Mouse (Mus musculus) CH12.LX (cell line): ENCODE data around the gene Taz. TPM values are rescaled to one million over a fixed set of nuclear protein-coding genes. Genes with fewer than 3 reads are reported as not detected.

Experiments used
- DNase-seq: peaks from one replicate; pipeline ENCODE4 v3.0.0-alpha.2; 2013; ENCODE audit errors: extremely low read depth
- H3K27ac ChIP-seq: 2 replicates; pipeline ENCODE4 v1.5.1; 2012; ENCODE audit warnings: low read depth, mild to moderate bottlenecking, control low read depth, moderate library complexity; ENCODE audit not compliant: insufficient read depth
- H3K27me3 ChIP-seq: replicated peaks from 2 replicates; pipeline ENCODE3; 2012; ENCODE audit warnings: inconsistent platforms
- H3K36me3 ChIP-seq, 2 experiments: replicated peaks in 1 of 2; 2 replicates each; pipeline versions ENCODE3 to v1.6.1; 2012; ENCODE audit warnings: inconsistent platforms in 1 of 2, low read length in 1 of 2, mild to moderate bottlenecking in 1 of 2, mixed read lengths in 1 of 2, moderate library complexity in 1 of 2; ENCODE audit not compliant: control insufficient read depth in 1 of 2, insufficient read depth in 1 of 2
- H3K4me1 ChIP-seq, 2 experiments: 2 replicates each; pipeline ENCODE4 v1.6.1; 2012; ENCODE audit warnings: inconsistent platforms in 1 of 2, moderate library complexity in 1 of 2; ENCODE audit not compliant: insufficient read depth in 2 of 2, control insufficient read depth in 1 of 2
- H3K4me2 ChIP-seq: 2 replicates; pipeline ENCODE4 v1.6.1; 2012; ENCODE audit warnings: low read depth, mild to moderate bottlenecking, control low read depth; ENCODE audit not compliant: poor library complexity, insufficient read depth, severe bottlenecking
- H3K4me3 ChIP-seq, 3 experiments: fragments of 150-350 bp in 1 of 3; sonication (generic) in 1 of 3; replicated peaks in 1 of 3; 2 replicates each; pipeline versions ENCODE3 to v1.5.1; 2011 to 2012; ENCODE audit warnings: low read depth in 2 of 3, low read length in 2 of 3, mild to moderate bottlenecking in 2 of 3, moderate library complexity in 2 of 3, control low read depth in 1 of 3, improper control_type of control experiment in 1 of 3, inconsistent platforms in 1 of 3, mixed read lengths in 1 of 3; ENCODE audit not compliant: poor library complexity in 1 of 3
- H3K79me2 ChIP-seq: replicated peaks from 2 replicates; pipeline ENCODE4 v1.6.1; 2012; ENCODE audit warnings: mild to moderate bottlenecking, moderate library complexity; ENCODE audit not compliant: control insufficient read depth, poor library complexity, insufficient read depth, severe bottlenecking; ENCODE audit errors: extremely low read depth
- H3K9ac ChIP-seq: 2 replicates; pipeline ENCODE4 v1.6.1; 2012; ENCODE audit warnings: low read depth, mild to moderate bottlenecking, control low read depth, moderate library complexity; ENCODE audit not compliant: insufficient read depth
- H3K9me3 ChIP-seq: replicated peaks from 2 replicates; pipeline ENCODE3; 2012; ENCODE audit warnings: low read length, inconsistent platforms, mixed read lengths
- BHLHE40 ChIP-seq: IDR thresholded peaks from 2 replicates; pipeline ENCODE4 v1.6.1; 2011; ENCODE audit warnings: mild to moderate bottlenecking, low read depth, low read length, improper control_type of control experiment
- CHD1 ChIP-seq: IDR thresholded peaks from 2 replicates; pipeline ENCODE4 v1.6.1; 2012; ENCODE audit warnings: low read depth, low read length, improper control_type of control experiment, inconsistent platforms
- CHD2 ChIP-seq: IDR thresholded peaks from 2 replicates; pipeline ENCODE4 v1.6.1; 2011; ENCODE audit warnings: low read length, improper control_type of control experiment
- CTCF ChIP-seq, 2 experiments: IDR thresholded peaks in 1 of 2; conservative IDR thresholded peaks in 1 of 2; 2 replicates each; pipeline ENCODE4 v1.5.1; 2011 to 2012; ENCODE audit warnings: low read depth in 2 of 2, low read length in 2 of 2, improper control_type of control experiment in 1 of 2, inconsistent platforms in 1 of 2, mild to moderate bottlenecking in 1 of 2, moderate library complexity in 1 of 2
- E2F4 ChIP-seq: IDR thresholded peaks from 2 replicates; pipeline ENCODE4 v1.6.1; 2011; ENCODE audit warnings: low read depth, low read length, improper control_type of control experiment; ENCODE audit not compliant: insufficient replicate concordance
- ELF1 ChIP-seq: IDR thresholded peaks from 2 replicates; pipeline ENCODE4 v1.6.1; 2014; ENCODE audit warnings: low read depth, mild to moderate bottlenecking, inconsistent platforms, low read length, improper control_type of control experiment
- EP300 ChIP-seq: IDR thresholded peaks from 2 replicates; pipeline ENCODE4 v1.6.1; 2011; ENCODE audit warnings: low read length, improper control_type of control experiment
- GABPA ChIP-seq: IDR thresholded peaks from 2 replicates; pipeline ENCODE4 v1.6.1; 2012; ENCODE audit warnings: low read depth, low read length, improper control_type of control experiment, inconsistent platforms; ENCODE audit not compliant: insufficient replicate concordance
- HCFC1 ChIP-seq: IDR thresholded peaks from 2 replicates; pipeline ENCODE4 v1.6.1; 2012; ENCODE audit warnings: low read depth, mild to moderate bottlenecking, inconsistent platforms, low read length, improper control_type of control experiment
- IRF4 ChIP-seq: IDR thresholded peaks from 2 replicates; pipeline ENCODE4 v1.6.1; 2014; ENCODE audit warnings: low read depth, mild to moderate bottlenecking, inconsistent platforms, low read length, improper control_type of control experiment
- JUN ChIP-seq: IDR thresholded peaks from 2 replicates; pipeline ENCODE4 v1.6.1; 2011; ENCODE audit warnings: low read depth, mild to moderate bottlenecking, low read length, improper control_type of control experiment, moderate library complexity; ENCODE audit not compliant: insufficient read depth
- JUND ChIP-seq: conservative IDR thresholded peaks from 2 replicates; pipeline ENCODE4 v1.6.1; 2011; ENCODE audit warnings: low read depth, low read length, improper control_type of control experiment
- KAT2A ChIP-seq: IDR thresholded peaks from 2 replicates; pipeline ENCODE4 v1.6.1; 2012; ENCODE audit warnings: low read length, improper control_type of control experiment, inconsistent platforms; ENCODE audit not compliant: insufficient replicate concordance
- MAFK ChIP-seq: IDR thresholded peaks from 2 replicates; pipeline ENCODE4 v1.6.1; 2011; ENCODE audit warnings: low read length, improper control_type of control experiment; ENCODE audit not compliant: insufficient replicate concordance
- MAZ ChIP-seq: IDR thresholded peaks from 2 replicates; pipeline ENCODE4 v1.6.1; 2012; ENCODE audit warnings: low read depth, mild to moderate bottlenecking, inconsistent platforms, low read length, improper control_type of control experiment, moderate library complexity
- MEF2A ChIP-seq: IDR thresholded peaks from 2 replicates; pipeline ENCODE4 v1.6.1; 2014; ENCODE audit warnings: low read depth, mild to moderate bottlenecking, inconsistent platforms, low read length, improper control_type of control experiment, borderline replicate concordance
- MXI1 ChIP-seq: IDR thresholded peaks from 2 replicates; pipeline ENCODE4 v1.6.1; 2011; ENCODE audit warnings: mild to moderate bottlenecking, low read depth, low read length, improper control_type of control experiment
- MYC ChIP-seq: IDR thresholded peaks from 2 replicates; pipeline ENCODE4 v1.6.1; 2011; ENCODE audit warnings: low read depth, mild to moderate bottlenecking, improper control_type of control experiment, low read length
- NELFE ChIP-seq: IDR thresholded peaks from 2 replicates; pipeline ENCODE4 v1.6.1; 2011; ENCODE audit warnings: low read depth, low read length, improper control_type of control experiment
- NRF1 ChIP-seq: IDR thresholded peaks from 2 replicates; pipeline ENCODE4 v1.6.1; 2014; ENCODE audit warnings: low read depth, mild to moderate bottlenecking, inconsistent platforms, low read length, improper control_type of control experiment, moderate library complexity
- PAX5 ChIP-seq: IDR thresholded peaks from 2 replicates; pipeline ENCODE4 v1.6.1; 2012; ENCODE audit warnings: low read length, inconsistent platforms, mixed read lengths
- POLR2AphosphoS2 ChIP-seq: IDR thresholded peaks from 2 replicates; pipeline ENCODE4 v1.6.1; 2011; ENCODE audit warnings: low read depth, low read length, improper control_type of control experiment
- RAD21 ChIP-seq: IDR thresholded peaks from 2 replicates; pipeline ENCODE4 v1.6.1; 2011; ENCODE audit warnings: low read depth, mild to moderate bottlenecking, low read length, improper control_type of control experiment, moderate library complexity
- RCOR1 ChIP-seq: conservative IDR thresholded peaks from 2 replicates; pipeline ENCODE4 v1.6.1; 2012; ENCODE audit warnings: low read depth, mild to moderate bottlenecking, inconsistent platforms, low read length, improper control_type of control experiment
- SIN3A ChIP-seq: IDR thresholded peaks from 2 replicates; pipeline ENCODE4 v1.6.1; 2012; ENCODE audit warnings: low read length, improper control_type of control experiment, inconsistent platforms
- SMC3 ChIP-seq: IDR thresholded peaks from 2 replicates; pipeline ENCODE4 v1.6.1; 2011; ENCODE audit warnings: low read depth, low read length, improper control_type of control experiment
- TBP ChIP-seq: conservative IDR thresholded peaks from 2 replicates; pipeline ENCODE4 v1.6.1; 2011; ENCODE audit warnings: low read depth, low read length, improper control_type of control experiment
- UBTF ChIP-seq: IDR thresholded peaks from 2 replicates; pipeline ENCODE4 v1.6.1; 2012; ENCODE audit warnings: low read depth, mild to moderate bottlenecking, inconsistent platforms, low read length, improper control_type of control experiment, moderate library complexity
- USF1 ChIP-seq: IDR thresholded peaks from 2 replicates; pipeline ENCODE4 v1.6.1; 2014; ENCODE audit warnings: low read depth, mild to moderate bottlenecking, inconsistent platforms, low read length, improper control_type of control experiment
- ZC3H11A ChIP-seq: IDR thresholded peaks from 2 replicates; pipeline ENCODE4 v1.6.1; 2012; ENCODE audit warnings: low read depth, mild to moderate bottlenecking, inconsistent platforms, low read length, improper control_type of control experiment
- ZKSCAN1 ChIP-seq: IDR thresholded peaks from 2 replicates; pipeline ENCODE4 v1.6.1; 2012; ENCODE audit warnings: low read depth, inconsistent platforms, low read length, improper control_type of control experiment, borderline replicate concordance
- ZMIZ1 ChIP-seq: IDR thresholded peaks from 2 replicates; pipeline ENCODE4 v1.6.1; 2012; ENCODE audit warnings: low read depth, mild to moderate bottlenecking, inconsistent platforms, low read length, improper control_type of control experiment
- dilution Hi-C: fragments of 300-500 bp; cut with MboI; formaldehyde crosslinking; loops from 2 replicates; pipeline ENCODE4 v1.14.3; 2020; ENCODE audit warnings: low sequenced_read_pairs; ENCODE audit not compliant: extremely low pct_unique_long_range_greater_than_20kb, extremely low pct_ligation_motif_present
- in situ Hi-C: fragments of 300-500 bp; cut with MboI; formaldehyde crosslinking; loops from 3 replicates; pipeline ENCODE4 v1.14.3; 2019; ENCODE audit warnings: low sequenced_read_pairs, low pct_ligation_motif_present, low pct_unique_long_range_greater_than_20kb, mixed read lengths
- polyA plus RNA-seq: library from polyadenylated mRNA; unstranded; fragments of >175 nt; gene quantifications from 2 replicates; pipeline ENCODE4 v1.2.1, GENCODE M21; 2012; ENCODE audit warnings: low read depth; ENCODE audit not compliant: insufficient read length
- total RNA-seq, 2 experiments: library from RNA; depleted of rRNA; stranded (reverse); fragments of 300-350 nt in 1 of 2; fragments of >200 nt in 1 of 2; gene quantifications; 2 replicates each; pipeline ENCODE4 v1.2.3; 2012 to 2014

Gene Taz
- total and polyA plus RNA-seq, 3 experiments = 25.6 to 40.4 (median 29.2) TPM

GRCm38 (mm10) chrX:74246693-74247092 is 35.0 kb upstream of the Taz start:
- TF ChIP-seq NELFE (no peak), PAX5 (no peak), NRF1 (no peak)

DNA sequence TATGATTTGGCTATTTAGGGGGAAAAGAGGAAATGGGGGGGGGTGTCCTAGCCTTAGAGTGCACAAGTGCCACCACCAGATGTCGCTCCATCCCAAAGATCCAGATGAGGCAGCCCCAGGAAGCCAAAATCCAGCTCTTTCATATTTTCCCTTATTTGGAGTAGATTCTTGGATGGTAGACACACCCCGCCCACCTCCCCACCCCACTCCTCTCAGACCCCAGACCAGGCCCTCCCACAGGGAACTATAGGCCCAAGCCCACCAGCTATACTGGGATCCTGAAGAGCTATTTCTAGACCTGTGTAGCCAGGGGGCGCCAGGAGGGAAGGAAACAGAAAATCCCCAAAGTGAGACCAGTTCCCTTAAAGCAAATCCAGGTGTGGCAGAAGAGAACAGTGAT is 33.1 kb upstream of the Taz start:
- H3K9me3 ChIP-seq = no peaks in the 10 kb centered on the region
- dilution Hi-C loops (no loop called here), in situ Hi-C loops (loop anchor here (5.0 to 10.0 kb wide), 2 partner anchors 124 to 164 kb away; partner anchors contain the start of gene Opn1mw)
- no peak overlapping the region for H3K4me3 ChIP-seq
- peak; percentile 56 for DNase-seq
- no peaks in the 10 kb centered on the region for H3K27me3 ChIP-seq
- peak overlapping the region; percentile 90 for H3K4me2 ChIP-seq
- H3K4me1 ChIP-seq = peaks cover 5 to 21% of the 10 kb centered on the region in 2 experiments; a peak in 3 of 4 replicates
- H3K79me2 ChIP-seq = peaks cover 13% of the 10 kb centered on the region; the same call in 1 of the 2 replicates
- no peak overlapping the region for H3K9ac ChIP-seq
- H3K36me3 ChIP-seq = no peaks in the 10 kb centered on the region
- H3K27ac ChIP-seq = no peak overlapping the region
- no peak for TF ChIP-seq E2F4
- no peak for TF ChIP-seq JUN
- TF ChIP-seq PAX5 = no peak
- TF ChIP-seq IRF4 = no peak
- no peak for TF ChIP-seq TBP
- no peak for TF ChIP-seq USF1
- TF ChIP-seq CTCF (conservative IDR thresholded peaks at IDR 0.05 in 1 of 2, IDR thresholded peaks at IDR 0.05 in 1 of 2; ENCODE audit: low read depth in 2 of 2, low read length in 2 of 2) = peak; percentile 22 to 67; a peak in 3 of 4 replicates
- no peak for TF ChIP-seq KAT2A
- no peak for TF ChIP-seq MXI1
- no peak for TF ChIP-seq MYC
- TF ChIP-seq SMC3 = peak; percentile 62
- TF ChIP-seq NELFE = 0 out of 2 replicates have a peak, but pooled peaks have one; percentile 33
- no peak for TF ChIP-seq GABPA
- TF ChIP-seq RAD21 = peak; percentile 57
- no peak for TF ChIP-seq BHLHE40
- no peak for TF ChIP-seq POLR2AphosphoS2
- no peak for TF ChIP-seq HCFC1
- no peak for TF ChIP-seq ZC3H11A
- no peak for TF ChIP-seq ZKSCAN1
- no peak for TF ChIP-seq MEF2A
- no peak for TF ChIP-seq RCOR1
- TF ChIP-seq CHD2 = no peak
- no peak for TF ChIP-seq ZMIZ1
- TF ChIP-seq UBTF = no peak
- no peak for TF ChIP-seq CHD1
- no peak for TF ChIP-seq NRF1
- no peak for TF ChIP-seq SIN3A
- no peak for TF ChIP-seq MAFK
- no peak for TF ChIP-seq JUND
- TF ChIP-seq EP300 = no peak
- 0 out of 2 replicates have a peak, but pooled peaks have one; percentile 48 for TF ChIP-seq MAZ
- TF ChIP-seq ELF1 = no peak

More at GRCm38 (mm10) chrX:74246693-74247092, 35.0 kb upstream of the Taz start:
- Histone ChIP-seq H3K4me2 (peak overlapping the region; percentile 50), H3K36me3 (peaks cover 11 to 15% of the 10 kb centered on the region in 2 experiments), H3K79me2 (peaks cover 13% of the 10 kb centered on the region; the same call in 1 of the 2 replicates), H3K9ac (peak overlapping the region; percentile 53; the same call in 1 of the 2 replicates), H3K27ac (peak overlapping the region; percentile 42; the same call in 1 of the 2 replicates), H3K9me3 (no peaks in the 10 kb centered on the region), H3K27me3 (no peaks in the 10 kb centered on the region), H3K4me1 (peaks cover 4 to 24% of the 10 kb centered on the region in 2 experiments; a peak in 3 of 4 replicates), H3K4me3 (peak overlapping the region; percentile 44 to 62 (median 46))
- DNase-seq = peak; percentile 53
- dilution Hi-C loops (no loop called here), in situ Hi-C loops (loop anchor here (5.0 to 10.0 kb wide), 2 partner anchors 122 to 166 kb away; partner anchors contain the start of gene Opn1mw)
